Mouse (Mus musculus): ENCODE results near the gene Map1a. TPM values are rescaled to one million over a fixed set of nuclear protein-coding genes. Genes with fewer than 3 reads are reported as not detected.

The Map1a gene
- polyA plus RNA-seq, 1 experiment from 2014 or later = 2.6 TPM

GRCm38 (mm10) chr2:121299471-121299870 lies 10.1 kb downstream of the Map1a start:
- Histone ChIP-seq H3K9ac (ENCODE audit: low read depth, low read length) (no peak overlapping the region), H3K4me2 (ENCODE audit: low read depth, low read length) (no peak overlapping the region), H3K27ac (ENCODE audit: low read length) (no peak overlapping the region), H3K4me1 (ENCODE audit: control insufficient read depth, insufficient read depth, low read length) (peaks cover 30% of the 10 kb centered on the region), H3K36me3 (ENCODE audit: control insufficient read depth, insufficient read depth, low read length) (no peaks in the 10 kb centered on the region), H3K4me3 (ENCODE audit: low read length) (no peak overlapping the region), H3K9me3 (ENCODE audit: control insufficient read depth, low read length) (no peaks in the 10 kb centered on the region), H3K27me3 (replicated peaks; ENCODE audit: control insufficient read depth, insufficient read depth, low read length) (peaks cover 5% of the 10 kb centered on the region)
- WGBS = 82% methylated on average over 17 of the region's 17 CpGs
- ATAC-seq = no peak

- H3K36me3 ChIP-seq (ENCODE audit: control insufficient read depth, insufficient read depth, low read length) = no peaks in the 10 kb centered on the region
- no peak for ATAC-seq
- H3K4me2 ChIP-seq (ENCODE audit: low read depth, low read length) = no peak overlapping the region
- WGBS = 82% methylated on average over 10 of the region's 10 CpGs
- no peak overlapping the region for H3K9ac ChIP-seq (ENCODE audit: low read depth, low read length)
- no peaks in the 10 kb centered on the region for H3K9me3 ChIP-seq (ENCODE audit: control insufficient read depth, low read length)
- H3K27me3 ChIP-seq (replicated peaks; ENCODE audit: control insufficient read depth, insufficient read depth, low read length) = peaks cover 5% of the 10 kb centered on the region
- no peak overlapping the region for H3K4me3 ChIP-seq (ENCODE audit: low read length)
- H3K4me1 ChIP-seq (ENCODE audit: control insufficient read depth, insufficient read depth, low read length) = peaks cover 24% of the 10 kb centered on the region
- H3K27ac ChIP-seq (ENCODE audit: low read length) = no peak overlapping the region
These were observed 10.6 kb downstream of the Map1a start for GRCm38 (mm10) chr2:121300036-121300435.

DNA sequence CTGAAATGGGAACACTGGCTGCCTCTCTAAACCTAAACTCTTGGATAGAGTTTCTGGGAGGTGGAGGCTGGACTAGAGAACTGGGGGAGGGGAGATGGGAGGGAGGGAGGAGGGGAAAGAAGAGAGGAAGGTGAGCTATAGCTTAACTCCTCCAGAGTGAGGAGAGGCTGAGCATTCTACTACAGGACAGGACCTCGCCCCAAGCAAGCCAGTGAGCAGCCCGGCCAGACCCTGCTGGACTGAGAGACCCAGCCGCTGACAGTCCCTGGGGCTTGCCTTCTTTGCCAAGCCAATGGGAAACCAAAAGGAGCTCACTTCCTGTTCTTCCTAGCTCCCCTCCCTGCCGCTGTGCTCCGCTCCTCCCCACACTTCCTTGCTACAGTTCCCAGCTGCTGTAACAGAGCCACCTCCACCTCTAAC lies 19.6 kb downstream of the Map1a start:
- H3K27ac ChIP-seq (ENCODE audit: low read length) = 0 out of 2 replicates have a peak overlapping the region, but pooled peaks have one; percentile 9

GRCm38 (mm10) chr2:121316278-121316677 lies 26.9 kb downstream of the Map1a start:
- Histone ChIP-seq H3K4me2 (ENCODE audit: low read depth, low read length) (no peak overlapping the region), H3K4me3 (ENCODE audit: low read length) (no peak overlapping the region), H3K27me3 (replicated peaks; ENCODE audit: control insufficient read depth, insufficient read depth, low read length) (no peaks in the 10 kb centered on the region), H3K9me3 (ENCODE audit: control insufficient read depth, low read length) (no peaks in the 10 kb centered on the region), H3K36me3 (ENCODE audit: control insufficient read depth, insufficient read depth, low read length) (no peaks in the 10 kb centered on the region), H3K27ac (ENCODE audit: low read length) (no peak overlapping the region), H3K9ac (ENCODE audit: low read depth, low read length) (no peak overlapping the region), H3K4me1 (ENCODE audit: control insufficient read depth, insufficient read depth, low read length) (no peaks in the 10 kb centered on the region)
- no peak for ATAC-seq
- WGBS = 78% methylated on average over 8 of the region's 8 CpGs

More for the DNA sequence above, 19.6 kb downstream of the Map1a start:
- no peaks in the 10 kb centered on the region for H3K27me3 ChIP-seq (replicated peaks; ENCODE audit: control insufficient read depth, insufficient read depth, low read length)
- H3K9me3 ChIP-seq (ENCODE audit: control insufficient read depth, low read length) = no peaks in the 10 kb centered on the region
- H3K4me2 ChIP-seq (ENCODE audit: low read depth, low read length) = peak overlapping the region; percentile 40
- 15% methylated on average over 5 of the region's 5 CpGs for WGBS
- peaks cover 5% of the 10 kb centered on the region; the same call in 1 of the 2 replicates for H3K4me1 ChIP-seq (ENCODE audit: control insufficient read depth, insufficient read depth, low read length)
- peak overlapping the region; percentile 15; the same call in 1 of the 2 replicates for H3K4me3 ChIP-seq (ENCODE audit: low read length)
- no peaks in the 10 kb centered on the region for H3K36me3 ChIP-seq (ENCODE audit: control insufficient read depth, insufficient read depth, low read length)
- H3K9ac ChIP-seq (ENCODE audit: low read depth, low read length) = peak overlapping the region; percentile 35; the same call in 1 of the 2 replicates
- ATAC-seq = peak; percentile 69

GRCm38 (mm10) chr2:121323041-121323440 lies 33.6 kb downstream of the Map1a start:
- Histone ChIP-seq H3K4me2 (ENCODE audit: low read depth, low read length) (no peak overlapping the region), H3K9me3 (ENCODE audit: control insufficient read depth, low read length) (no peaks in the 10 kb centered on the region), H3K4me3 (ENCODE audit: low read length) (no peak overlapping the region), H3K27ac (ENCODE audit: low read length) (no peak overlapping the region), H3K27me3 (replicated peaks; ENCODE audit: control insufficient read depth, insufficient read depth, low read length) (no peaks in the 10 kb centered on the region), H3K4me1 (ENCODE audit: control insufficient read depth, insufficient read depth, low read length) (no peaks in the 10 kb centered on the region), H3K36me3 (ENCODE audit: control insufficient read depth, insufficient read depth, low read length) (no peaks in the 10 kb centered on the region), H3K9ac (ENCODE audit: low read depth, low read length) (no peak overlapping the region)
- WGBS = 89% methylated on average over 10 of the region's 10 CpGs
- ATAC-seq = no peak

GRCm38 (mm10) chr2:121323693-121324470 lies 34.5 kb downstream of the Map1a start:
- Histone ChIP-seq H3K27ac (ENCODE audit: low read length) (no peak overlapping the region), H3K4me1 (ENCODE audit: control insufficient read depth, insufficient read depth, low read length) (no peaks in the 10 kb centered on the region), H3K4me3 (ENCODE audit: low read length) (no peak overlapping the region), H3K4me2 (ENCODE audit: low read depth, low read length) (no peak overlapping the region), H3K9me3 (ENCODE audit: control insufficient read depth, low read length) (no peaks in the 10 kb centered on the region), H3K9ac (ENCODE audit: low read depth, low read length) (no peak overlapping the region), H3K27me3 (replicated peaks; ENCODE audit: control insufficient read depth, insufficient read depth, low read length) (no peaks in the 10 kb centered on the region), H3K36me3 (ENCODE audit: control insufficient read depth, insufficient read depth, low read length) (no peaks in the 10 kb centered on the region)
- no peak for ATAC-seq
- 84% methylated on average over 10 of the region's 10 CpGs for WGBS

GRCm38 (mm10) chr2:121329492-121329891 lies 40.1 kb downstream of the Map1a start:
- Histone ChIP-seq H3K27ac (ENCODE audit: low read length) (no peak overlapping the region), H3K27me3 (replicated peaks; ENCODE audit: control insufficient read depth, insufficient read depth, low read length) (no peaks in the 10 kb centered on the region), H3K4me2 (ENCODE audit: low read depth, low read length) (no peak overlapping the region), H3K36me3 (ENCODE audit: control insufficient read depth, insufficient read depth, low read length) (no peaks in the 10 kb centered on the region), H3K4me3 (ENCODE audit: low read length) (no peak overlapping the region), H3K4me1 (ENCODE audit: control insufficient read depth, insufficient read depth, low read length) (no peaks in the 10 kb centered on the region), H3K9me3 (ENCODE audit: control insufficient read depth, low read length) (no peaks in the 10 kb centered on the region), H3K9ac (ENCODE audit: low read depth, low read length) (no peak overlapping the region)
- ATAC-seq = no peak
- WGBS = 94% methylated on average over 2 of the region's 2 CpGs

DNA sequence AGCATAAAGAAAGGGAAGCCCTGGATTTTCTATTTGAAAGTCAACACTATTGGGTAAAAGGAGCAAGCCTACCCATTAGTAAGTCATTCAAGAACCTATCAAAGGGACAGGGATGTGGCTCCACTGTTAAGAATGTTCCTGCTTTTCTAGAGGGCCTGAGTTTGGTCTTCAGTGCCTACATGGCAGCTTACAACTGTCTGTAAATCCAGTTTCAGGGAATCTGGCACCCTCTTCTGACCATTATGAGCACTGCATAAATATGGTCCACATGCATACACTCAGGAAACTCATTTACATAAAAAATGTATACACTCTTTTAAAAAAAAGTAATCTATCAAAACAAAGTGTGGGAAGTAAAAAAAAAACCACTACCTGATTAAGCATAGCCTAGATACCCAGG lies 49.7 kb downstream of the Map1a start:
- Histone ChIP-seq H3K4me2 (ENCODE audit: low read depth, low read length) (no peak overlapping the region), H3K27me3 (replicated peaks; ENCODE audit: control insufficient read depth, insufficient read depth, low read length) (no peaks in the 10 kb centered on the region), H3K4me3 (ENCODE audit: low read length) (no peak overlapping the region), H3K9ac (ENCODE audit: low read depth, low read length) (no peak overlapping the region), H3K9me3 (ENCODE audit: control insufficient read depth, low read length) (no peaks in the 10 kb centered on the region), H3K36me3 (ENCODE audit: control insufficient read depth, insufficient read depth, low read length) (peaks cover 3% of the 10 kb centered on the region), H3K4me1 (ENCODE audit: control insufficient read depth, insufficient read depth, low read length) (no peaks in the 10 kb centered on the region), H3K27ac (ENCODE audit: low read length) (no peak overlapping the region)
- ATAC-seq = no peak

DNA sequence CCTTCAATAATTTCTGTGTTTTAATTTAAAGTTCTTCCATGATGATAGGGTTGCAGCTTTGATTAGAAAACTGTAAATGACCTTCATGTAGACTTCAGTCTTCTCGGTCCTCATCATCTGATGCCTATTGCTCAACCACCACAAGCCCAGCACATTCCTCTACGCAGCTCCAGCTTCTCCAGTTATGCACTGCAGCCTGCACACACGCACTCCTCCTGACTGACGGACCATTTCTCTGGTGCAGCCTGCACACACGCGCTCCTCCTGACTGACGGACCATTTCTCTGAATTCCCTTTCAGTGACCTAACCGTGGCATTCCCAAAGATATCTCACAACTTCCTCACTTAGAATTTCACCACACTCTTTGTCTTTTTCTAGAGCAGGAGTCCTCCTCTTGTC lies 63.8 kb downstream of the Map1a start:
- Histone ChIP-seq H3K36me3 (ENCODE audit: control insufficient read depth, insufficient read depth, low read length) (no peaks in the 10 kb centered on the region), H3K4me2 (ENCODE audit: low read depth, low read length) (no peak overlapping the region), H3K4me1 (ENCODE audit: control insufficient read depth, insufficient read depth, low read length) (peaks cover 7% of the 10 kb centered on the region; the same call in 1 of the 2 replicates), H3K9ac (ENCODE audit: low read depth, low read length) (peak overlapping the region; percentile 8; the same call in 1 of the 2 replicates), H3K9me3 (ENCODE audit: control insufficient read depth, low read length) (no peaks in the 10 kb centered on the region), H3K4me3 (ENCODE audit: low read length) (no peak overlapping the region), H3K27ac (ENCODE audit: low read length) (no peak overlapping the region), H3K27me3 (replicated peaks; ENCODE audit: control insufficient read depth, insufficient read depth, low read length) (no peaks in the 10 kb centered on the region)
- 69% methylated on average over 8 of the region's 8 CpGs for WGBS
- ATAC-seq = no peak

Measured in intestine, embryonic 16.5 days (tissue).